Mouse (Mus musculus) layer of hippocampus, postnatal 10 days (tissue): ENCODE results near the gene Vangl2. TPM values are rescaled to one million over a fixed set of nuclear protein-coding genes. Genes with fewer than 3 reads are reported as not detected.
A peak's percentile ranks its signal among the peaks of the same experiment; 100 is the strongest.

Source experiments
- DNase-seq, 2 experiments: peaks; one replicate each; pipeline ENCODE4 v3.0.0; 2021; ENCODE audit warnings: low spot score in 2 of 2
- long read RNA-seq: library from polyadenylated mRNA; stranded (forward); transcript quantifications from one replicate; pipeline ENCODE4 v2.0.0, GENCODE M21; 2023
- total RNA-seq, 2 experiments: library from RNA; stranded (reverse); gene quantifications; 2 replicates each; pipeline ENCODE4 v1.2.3; 2021

Vangl2 gene
- total RNA-seq = 10 to 100 TPM; 32.3 to 33.0 TPM
- long read RNA-seq, full-length matches to known transcripts = 2 of 16 reads
- long read RNA-seq, partial matches to known transcripts = 3 of 16 reads
- long read RNA-seq, other reads (novel, unspliced or antisense) = 11 of 16 reads

GRCm38 (mm10) chr1:172028394-172029275 lies at the start of gene Vangl2:
Gene Vangl2, minus strand, starts transcription at chr1:172028444.
- no peak for DNase-seq

- DNase-seq = no peak
Observed at GRCm38 (mm10) chr1:172077981-172078380, 49.7 kb upstream of the Vangl2 start.

GRCm38 (mm10) chr1:172072604-172073003 lies 44.4 kb upstream of the Vangl2 start:
- DNase-seq = no peak

DNA sequence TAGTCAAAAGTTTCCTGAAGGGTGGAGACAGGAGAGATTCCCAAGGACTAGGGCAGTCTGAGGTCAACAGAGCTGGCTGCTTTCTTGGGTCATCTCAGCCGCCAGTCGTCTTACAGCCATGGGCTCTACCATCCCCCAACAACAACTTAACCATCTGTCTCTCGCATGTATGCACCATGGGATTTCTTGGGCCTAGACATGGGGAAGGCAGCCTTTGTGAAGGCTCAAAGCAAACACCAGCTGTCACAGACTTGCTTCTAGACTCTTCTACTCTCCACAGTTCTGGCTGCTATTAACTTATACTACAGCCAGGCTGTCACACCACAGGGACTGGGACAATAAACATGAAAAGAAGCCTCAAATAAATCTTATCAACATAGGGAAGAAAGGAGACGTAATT lies 43.3 kb upstream of the Vangl2 start:
- DNase-seq = no peak

- DNase-seq = no peak
Observed at GRCm38 (mm10) chr1:172070227-172070626, 42.0 kb upstream of the Vangl2 start.

- DNase-seq = peak; percentile 65 to 68
Observed at GRCm38 (mm10) chr1:172064613-172065141, 36.4 kb upstream of the Vangl2 start.

GRCm38 (mm10) chr1:172063291-172064023 lies 35.2 kb upstream of the Vangl2 start:
- no peak for DNase-seq

DNA sequence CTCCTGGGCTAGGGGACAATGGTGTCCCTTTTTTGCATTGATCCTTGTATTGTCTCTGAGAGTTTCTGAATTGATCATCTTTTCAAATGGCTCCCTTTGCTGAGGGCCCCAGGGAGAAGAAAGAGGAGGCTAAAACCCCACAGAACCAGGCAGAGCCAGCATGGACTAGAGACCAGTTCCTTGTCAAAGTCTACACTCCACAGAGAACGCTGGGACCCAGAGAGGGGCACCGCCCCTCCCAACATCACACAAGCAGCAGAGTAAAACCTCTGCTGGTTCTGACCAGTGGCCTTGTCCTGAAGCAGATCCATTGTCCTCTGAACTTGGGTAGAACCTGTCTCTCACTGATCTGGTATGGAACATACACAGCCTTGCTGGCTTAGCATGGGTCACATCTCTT lies 33.9 kb upstream of the Vangl2 start:
- no peak for DNase-seq

- DNase-seq = no peak
Observed at GRCm38 (mm10) chr1:172061217-172061616, 33.0 kb upstream of the Vangl2 start.

GRCm38 (mm10) chr1:172060659-172061058 lies 32.4 kb upstream of the Vangl2 start:
- DNase-seq = no peak

- no peak for DNase-seq
Observed at GRCm38 (mm10) chr1:172058874-172059273, 30.6 kb upstream of the Vangl2 start.

GRCm38 (mm10) chr1:172058321-172058720 lies 30.1 kb upstream of the Vangl2 start:
- DNase-seq = no peak

GRCm38 (mm10) chr1:172057491-172057921 lies 29.3 kb upstream of the Vangl2 start, which contains the start of gene Nhlh1:
Gene Nhlh1, minus strand, starts transcription at chr1:172057573.
- DNase-seq = no peak

- no peak for DNase-seq
Observed at GRCm38 (mm10) chr1:172056251-172056650, 28.0 kb upstream of the Vangl2 start.

DNA sequence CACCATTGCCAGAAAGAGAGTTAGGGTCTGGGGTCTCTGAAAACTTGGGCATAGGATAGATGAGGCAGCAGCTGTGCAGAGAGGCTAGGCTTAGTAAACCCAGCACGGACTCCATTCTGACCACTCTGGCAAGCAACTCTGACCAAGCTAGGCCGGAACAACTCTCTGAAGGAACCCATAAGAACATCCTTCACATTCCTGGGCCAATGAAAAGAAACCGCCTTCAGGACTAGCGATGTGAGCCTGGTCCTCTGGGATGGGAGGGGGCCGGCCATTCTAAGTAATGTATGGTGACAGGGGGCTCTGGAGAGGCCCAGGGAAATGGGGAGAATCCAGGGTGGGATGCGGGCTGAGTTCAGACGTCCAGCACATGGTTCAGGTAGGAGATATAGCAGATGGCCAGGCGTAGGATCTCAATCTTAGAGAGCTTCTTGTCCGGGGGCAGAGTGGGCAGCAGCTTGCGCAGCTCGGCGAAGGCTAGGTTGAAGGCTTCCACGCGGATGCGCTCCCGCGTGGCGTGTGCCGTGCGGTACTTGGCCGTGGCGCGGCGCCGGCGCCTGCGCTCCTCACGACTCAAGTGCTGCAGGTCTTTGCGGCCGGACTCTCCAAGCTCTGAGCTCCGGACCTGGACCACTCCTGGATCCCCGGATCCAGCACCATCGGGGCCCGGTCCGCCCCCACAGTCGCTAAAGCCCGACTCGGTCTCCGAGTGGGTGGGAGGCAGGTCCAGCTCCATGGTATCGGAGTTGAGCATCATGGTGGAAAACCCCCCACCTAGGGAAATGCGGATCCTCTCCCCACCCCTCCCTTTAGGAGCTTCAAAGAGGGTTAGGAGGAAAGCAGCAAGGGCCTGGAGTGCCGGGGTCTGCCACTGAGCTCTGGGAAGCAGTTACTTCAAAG lies 25.5 kb upstream of the Vangl2 start:
- no peak for DNase-seq

DNA sequence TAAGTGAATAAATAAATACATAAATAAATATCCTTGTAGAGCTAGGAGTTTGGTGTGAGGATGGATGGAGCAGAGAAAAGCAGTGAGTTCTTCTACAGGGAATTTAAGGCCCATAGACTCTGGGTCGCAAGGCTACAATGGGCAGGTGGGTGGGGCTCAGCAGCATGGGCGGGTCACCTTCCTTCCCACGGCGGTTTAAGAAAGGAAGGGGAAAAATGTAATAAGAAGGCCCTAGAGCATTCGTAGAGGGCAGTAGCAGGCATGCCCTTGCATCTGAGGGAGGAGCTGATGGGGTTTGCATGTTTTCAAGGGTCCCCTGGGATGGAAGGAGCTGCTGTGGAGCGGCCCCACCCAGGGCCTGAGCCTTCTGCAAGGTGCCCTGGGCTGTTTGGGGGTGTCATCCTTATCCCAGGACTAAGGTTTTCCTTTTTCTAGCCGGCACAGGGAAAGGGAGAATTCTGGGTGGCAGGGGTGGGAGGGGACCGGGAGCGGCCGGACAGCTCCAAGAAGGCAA lies 24.6 kb upstream of the Vangl2 start:
- no peak for DNase-seq

- no peak for DNase-seq
Observed at GRCm38 (mm10) chr1:172049131-172049782, 21.0 kb upstream of the Vangl2 start.

GRCm38 (mm10) chr1:172048241-172048734 lies 20.0 kb upstream of the Vangl2 start:
- DNase-seq = no peak

GRCm38 (mm10) chr1:172046938-172047337 lies 18.7 kb upstream of the Vangl2 start:
- peak; percentile 83 to 85 for DNase-seq

DNA sequence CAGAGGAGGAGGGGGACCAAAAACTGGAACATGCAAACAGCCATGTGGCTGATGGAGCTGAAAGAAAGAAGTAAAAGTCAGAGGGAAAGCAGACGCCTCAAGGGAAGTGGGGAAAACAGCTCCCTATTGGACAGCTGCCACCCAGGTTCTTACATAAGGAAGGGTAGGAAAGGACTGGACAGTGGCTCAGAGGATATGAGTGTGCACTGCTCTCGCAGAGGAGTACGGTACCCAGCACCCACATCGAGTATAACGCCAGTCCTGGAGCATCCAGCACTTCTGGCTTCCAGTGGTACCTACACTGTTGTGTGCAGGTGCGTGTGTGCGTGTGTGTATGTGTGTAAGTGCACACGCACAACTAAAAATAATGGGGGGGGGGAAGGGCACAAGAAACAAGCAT lies 18.2 kb upstream of the Vangl2 start:
- DNase-seq = no peak
